Mouse (Mus musculus) hindbrain, embryonic 11.5 days (tissue): ENCODE data around the gene Zfp933. TPM values are rescaled to one million over a fixed set of nuclear protein-coding genes. Genes with fewer than 3 reads are reported as not detected.
"Not testable (repeated sequence)": the region's sequence is repeated elsewhere in the genome, so short reads cannot be mapped to it uniquely, and the experiment has no call there.

Source experiments
- ATAC-seq: fragments of 200-750 bp; cut with Nextera tagmentation; 2 replicates; pipeline ENCODE4 v1.8.0; 2017; ENCODE audit warnings: mild to moderate bottlenecking, moderate TSS enrichment, moderate library complexity; ENCODE audit not compliant: low FRiP score
- DNase-seq: peaks from one replicate; pipeline ENCODE4 v3.0.0-alpha.2; 2015; ENCODE audit warnings: low spot score
- H3K27ac ChIP-seq: fragments of 300-500 bp; sonication (generic); 2 replicates; pipeline ENCODE4 v1.5.1; 2014; ENCODE audit warnings: mild to moderate bottlenecking, low read depth, low read length
- H3K27me3 ChIP-seq: fragments of 300-500 bp; sonication (generic); 2 replicates; pipeline ENCODE4 v1.6.1; 2014; ENCODE audit warnings: mild to moderate bottlenecking, low read length, moderate library complexity, mixed read lengths; ENCODE audit not compliant: control insufficient read depth, insufficient read depth
- H3K36me3 ChIP-seq: fragments of 300-500 bp; sonication (generic); 2 replicates; pipeline ENCODE4 v1.6.1; 2014; ENCODE audit warnings: mild to moderate bottlenecking, low read length, moderate library complexity, mixed read lengths; ENCODE audit not compliant: control insufficient read depth, insufficient read depth
- H3K4me1 ChIP-seq: fragments of 300-500 bp; sonication (generic); replicated peaks from 2 replicates; pipeline ENCODE4 v1.6.1; 2014; ENCODE audit warnings: low read length, mixed read lengths; ENCODE audit not compliant: control insufficient read depth, insufficient read depth
- H3K4me2 ChIP-seq: fragments of 300-500 bp; sonication (generic); replicated peaks from 2 replicates; pipeline ENCODE4 v1.6.1; 2014; ENCODE audit warnings: mild to moderate bottlenecking, low read depth, low read length
- H3K4me3 ChIP-seq: fragments of 300-500 bp; sonication (generic); 2 replicates; pipeline ENCODE4 v1.5.1; 2014; ENCODE audit warnings: low read depth, low read length
- H3K9ac ChIP-seq: fragments of 300-500 bp; sonication (generic); 2 replicates; pipeline ENCODE4 v1.6.1; 2014; ENCODE audit warnings: low read depth, low read length
- H3K9me3 ChIP-seq: fragments of 300-500 bp; sonication (generic); 2 replicates; pipeline ENCODE4 v1.6.1; 2016; ENCODE audit warnings: low read length; ENCODE audit not compliant: control insufficient read depth
- WGBS: fragments of 180-500 bp; shearing (Covaris S2); extraction: QIAGEN DNeasy Blood & Tissue Kit; methylation state at CpG from one replicate; pipeline ENCODE4 v1.1.7; 2014; 5-methylcytosine and 5-hydroxymethylcytosine counted together
- polyA plus RNA-seq: library from polyadenylated mRNA; unstranded; fragments of >200 nt; fragmentation: Nextera tagmentation; extraction: Ambion mirVana; gene quantifications from 2 replicates; pipeline ENCODE4 v1.2.1, GENCODE M21; 2014

Gene Zfp933
- polyA plus RNA-seq, 1 experiment from 2014 or later: 7.3 TPM

GRCm38 (mm10) chr4:147867563-147868449 lies 19.6 kb upstream of the Zfp933 start:
- DNase-seq (peak; percentile 13), ATAC-seq (0 out of 2 replicates have a peak, but pooled peaks have one; percentile 0)
- peaks cover 7% of the 10 kb centered on the region for H3K4me1 ChIP-seq
- H3K27me3 ChIP-seq: no peaks in the 10 kb centered on the region
- H3K9ac ChIP-seq: peak overlapping the region; percentile 71
- H3K4me2 ChIP-seq: peak overlapping the region; percentile 66
- peak overlapping the region; percentile 89 for H3K4me3 ChIP-seq
- H3K27ac ChIP-seq: peak overlapping the region; percentile 63
- WGBS: 6% methylated on average over 22 of the region's 22 CpGs
- peaks cover 4% of the 10 kb centered on the region for H3K36me3 ChIP-seq
- H3K9me3 ChIP-seq: no peaks in the 10 kb centered on the region

- DNase-seq, H3K27ac ChIP-seq, H3K4me3 ChIP-seq, ATAC-seq, H3K9me3 ChIP-seq, H3K9ac ChIP-seq, H3K4me1 ChIP-seq, H3K4me2 ChIP-seq, H3K27me3 ChIP-seq: not testable (repeated sequence)
- peaks cover 12% of the 10 kb centered on the region for H3K36me3 ChIP-seq
- 58% methylated on average over 3 of the region's 3 CpGs for WGBS
These were observed 18.6 kb upstream of the Zfp933 start for GRCm38 (mm10) chr4:147866793-147867192.

GRCm38 (mm10) chr4:147866056-147866455 lies 17.9 kb upstream of the Zfp933 start:
- no peak for DNase-seq
- H3K4me1 ChIP-seq: peaks cover 7% of the 10 kb centered on the region
- no peak overlapping the region for H3K9ac ChIP-seq
- H3K4me2 ChIP-seq: no peak overlapping the region
- peaks cover 18% of the 10 kb centered on the region for H3K36me3 ChIP-seq
- no peak overlapping the region for H3K4me3 ChIP-seq
- no peaks in the 10 kb centered on the region for H3K27me3 ChIP-seq
- 95% methylated on average over 9 of the region's 9 CpGs for WGBS
- H3K9me3 ChIP-seq: no peaks in the 10 kb centered on the region
- H3K27ac ChIP-seq: no peak overlapping the region
- no peak for ATAC-seq

GRCm38 (mm10) chr4:147865651-147866050 lies 17.5 kb upstream of the Zfp933 start:
- Histone ChIP-seq H3K27ac (no peak overlapping the region), H3K9me3 (no peaks in the 10 kb centered on the region), H3K4me2 (no peak overlapping the region), H3K4me1 (peaks cover 7% of the 10 kb centered on the region), H3K27me3 (no peaks in the 10 kb centered on the region), H3K9ac (no peak overlapping the region), H3K4me3 (no peak overlapping the region), H3K36me3 (peaks cover 21% of the 10 kb centered on the region)
- DNase-seq: no peak
- WGBS: 96% methylated on average over 6 of the region's 6 CpGs
- ATAC-seq: no peak

GRCm38 (mm10) chr4:147862051-147862450 lies 13.9 kb upstream of the Zfp933 start:
- Histone ChIP-seq H3K27ac (no peak overlapping the region), H3K36me3 (peaks cover 21% of the 10 kb centered on the region), H3K9me3 (no peaks in the 10 kb centered on the region), H3K4me3 (no peak overlapping the region), H3K9ac (no peak overlapping the region), H3K4me2 (no peak overlapping the region), H3K27me3 (no peaks in the 10 kb centered on the region), H3K4me1 (no peaks in the 10 kb centered on the region)
- WGBS: 94% methylated on average over 3 of the region's 3 CpGs
- ATAC-seq (no peak), DNase-seq (no peak)

GRCm38 (mm10) chr4:147850776-147851175 lies 2.6 kb upstream of the Zfp933 start:
- no peaks in the 10 kb centered on the region for H3K9me3 ChIP-seq
- H3K27me3 ChIP-seq: no peaks in the 10 kb centered on the region
- WGBS: 86% methylated on average over 2 of the region's 2 CpGs
- DNase-seq (no peak), ATAC-seq (no peak)
- H3K4me1 ChIP-seq: 0 out of 2 replicates have a peak, but pooled peaks cover 2% of the 10 kb centered on the region
- no peak overlapping the region for H3K4me2 ChIP-seq
- no peaks in the 10 kb centered on the region for H3K36me3 ChIP-seq
- H3K4me3 ChIP-seq: no peak overlapping the region
- no peak overlapping the region for H3K9ac ChIP-seq
- no peak overlapping the region for H3K27ac ChIP-seq

- H3K9ac ChIP-seq: peak overlapping the region; percentile 69
- no peaks in the 10 kb centered on the region for H3K27me3 ChIP-seq
- no peak overlapping the region for H3K27ac ChIP-seq
- no peaks in the 10 kb centered on the region for H3K9me3 ChIP-seq
- H3K4me3 ChIP-seq: peak overlapping the region; percentile 68
- ATAC-seq: peak; percentile 77
- peak overlapping the region; percentile 63 for H3K4me2 ChIP-seq
- H3K4me1 ChIP-seq: 0 out of 2 replicates have a peak, but pooled peaks cover 2% of the 10 kb centered on the region
- 0 out of 2 replicates have a peak, but pooled peaks cover 2% of the 10 kb centered on the region for H3K36me3 ChIP-seq
- no peak for DNase-seq
- 8% methylated on average over 4 of the region's 4 CpGs for WGBS
These were observed 422 bp upstream of the Zfp933 start for GRCm38 (mm10) chr4:147848584-147848991.

GRCm38 (mm10) chr4:147842871-147843270 lies 5.3 kb downstream of the Zfp933 start:
- no peak for ATAC-seq
- DNase-seq: no peak
- 95% methylated on average over 3 of the region's 3 CpGs for WGBS
- Histone ChIP-seq H3K4me3 (no peak overlapping the region), H3K27me3 (no peaks in the 10 kb centered on the region), H3K27ac (no peak overlapping the region), H3K4me2 (no peak overlapping the region), H3K36me3 (peaks cover 8% of the 10 kb centered on the region; the same call in 1 of the 2 replicates), H3K9ac (no peak overlapping the region), H3K4me1 (no peaks in the 10 kb centered on the region), H3K9me3 (peaks cover 3% of the 10 kb centered on the region)

- 99% methylated on average over 16 of the region's 26 CpGs for WGBS
- not testable (repeated sequence) for H3K27ac ChIP-seq, H3K9ac ChIP-seq, H3K4me1 ChIP-seq, H3K36me3 ChIP-seq, H3K9me3 ChIP-seq, ATAC-seq, H3K4me3 ChIP-seq, H3K4me2 ChIP-seq, DNase-seq, H3K27me3 ChIP-seq
These were observed 8.9 kb downstream of the Zfp933 start for GRCm38 (mm10) chr4:147839282-147839681.
